Mouse (Mus musculus) forebrain, embryonic 15.5 days (tissue): Measurements from ENCODE around the gene Cd300a. TPM values are rescaled to one million over a fixed set of nuclear protein-coding genes. Genes with fewer than 3 reads are reported as not detected.

Source experiments
- ATAC-seq: fragments of 200-750 bp; cut with Nextera tagmentation; replicated peaks from 2 replicates; pipeline ENCODE4 v1.8.0; 2017; ENCODE audit warnings: mild to moderate bottlenecking, moderate TSS enrichment, moderate library complexity
- H3K27ac ChIP-seq: fragments of 300-500 bp; sonication (generic); replicated peaks from 2 replicates; pipeline ENCODE4 v1.5.1; 2015; ENCODE audit warnings: mild to moderate bottlenecking, inconsistent platforms
- H3K27me3 ChIP-seq: fragments of 300-500 bp; sonication (generic); 2 replicates; pipeline ENCODE4 v1.6.1; 2015; ENCODE audit warnings: inconsistent platforms
- H3K36me3 ChIP-seq: fragments of 300-500 bp; sonication (generic); 2 replicates; pipeline ENCODE4 v1.6.1; 2015; ENCODE audit warnings: mild to moderate bottlenecking, inconsistent platforms
- H3K4me1 ChIP-seq: fragments of 300-500 bp; sonication (generic); 2 replicates; pipeline ENCODE4 v1.6.1; 2015; ENCODE audit warnings: inconsistent platforms
- H3K4me2 ChIP-seq: fragments of 300-500 bp; sonication (generic); replicated peaks from 2 replicates; pipeline ENCODE4 v1.6.1; 2015; ENCODE audit warnings: mild to moderate bottlenecking, inconsistent platforms
- H3K4me3 ChIP-seq: fragments of 300-500 bp; sonication (generic); 2 replicates; pipeline ENCODE4 v1.5.1; 2015; ENCODE audit warnings: mild to moderate bottlenecking, inconsistent platforms
- H3K9ac ChIP-seq: fragments of 300-500 bp; sonication (generic); replicated peaks from 2 replicates; pipeline ENCODE4 v1.6.1; 2015; ENCODE audit warnings: mild to moderate bottlenecking, inconsistent platforms
- H3K9me3 ChIP-seq: fragments of 300-500 bp; sonication (generic); 2 replicates; pipeline ENCODE4 v1.6.1; 2016; ENCODE audit warnings: inconsistent platforms
- WGBS: fragments of 180-500 bp; shearing (Covaris S2); methylation state at CpG from one replicate; pipeline ENCODE4 v1.1.7; 2015; ENCODE audit warnings: mixed read lengths; 5-methylcytosine and 5-hydroxymethylcytosine counted together
- polyA plus RNA-seq: library from polyadenylated mRNA; unstranded; fragments of >200 nt; fragmentation: Nextera tagmentation; extraction: Ambion mirVana; gene quantifications from 2 replicates; pipeline ENCODE4 v1.2.1, GENCODE M21; 2015

Cd300a gene
- 0.46 and 0.88 TPM in 2 replicates for polyA plus RNA-seq

GRCm38 (mm10) chr11:114889991-114890518, at the start of gene Cd300a:
Cd300a (plus strand) TSS chr11:114890041.
- H3K27ac ChIP-seq = no peak within 1 kb of the TSS
- H3K36me3 ChIP-seq = no peaks in the 10 kb centered on the region
- ATAC-seq = no peak
- no peak within 1 kb of the TSS for H3K9ac ChIP-seq
- no peak within 1 kb of the TSS for H3K4me3 ChIP-seq
- no peak within 1 kb of the TSS for H3K4me2 ChIP-seq
- WGBS = 67% methylated on average over 18 of the region's 18 CpGs
- H3K9me3 ChIP-seq = no peaks in the 10 kb centered on the region
- no peaks in the 10 kb centered on the region for H3K27me3 ChIP-seq
- no peaks in the 10 kb centered on the region for H3K4me1 ChIP-seq

- no peak for ATAC-seq
- 12% methylated on average over 8 of the region's 8 CpGs for WGBS
- H3K27me3 ChIP-seq = no peaks in the 10 kb centered on the region
- no peak overlapping the region for H3K9ac ChIP-seq
- no peak overlapping the region for H3K4me3 ChIP-seq
- no peak overlapping the region for H3K4me2 ChIP-seq
- no peaks in the 10 kb centered on the region; the same call in 1 of the 2 replicates for H3K9me3 ChIP-seq
- H3K4me1 ChIP-seq = 0 out of 2 replicates have a peak, but pooled peaks cover 4% of the 10 kb centered on the region
- H3K36me3 ChIP-seq = no peaks in the 10 kb centered on the region
- no peak overlapping the region for H3K27ac ChIP-seq
These were observed 45.9 kb upstream of the Cd300a start for GRCm38 (mm10) chr11:114843818-114844463.

- WGBS = 72% methylated on average over 7 of the region's 7 CpGs
- Histone ChIP-seq H3K27me3 (peaks cover 6% of the 10 kb centered on the region), H3K27ac (no peak overlapping the region), H3K36me3 (no peaks in the 10 kb centered on the region), H3K4me2 (no peak overlapping the region), H3K9me3 (no peaks in the 10 kb centered on the region; the same call in 1 of the 2 replicates), H3K9ac (no peak overlapping the region), H3K4me3 (no peak overlapping the region), H3K4me1 (0 out of 2 replicates have a peak, but pooled peaks cover 4% of the 10 kb centered on the region)
- ATAC-seq = no peak
These were observed 45.2 kb upstream of the Cd300a start for GRCm38 (mm10) chr11:114844464-114845220.

GRCm38 (mm10) chr11:114846336-114846735, 43.5 kb upstream of the Cd300a start:
- H3K27me3 ChIP-seq = peaks cover 22% of the 10 kb centered on the region
- 81% methylated on average over 4 of the region's 4 CpGs for whole genome bisulfite sequencing

GRCm38 (mm10) chr11:114847008-114847407, 42.8 kb upstream of the Cd300a start:
- ATAC-seq = no peak
- Histone ChIP-seq H3K9me3 (no peaks in the 10 kb centered on the region), H3K4me2 (no peak overlapping the region), H3K9ac (no peak overlapping the region), H3K4me3 (no peak overlapping the region), H3K27ac (no peak overlapping the region), H3K36me3 (no peaks in the 10 kb centered on the region), H3K27me3 (peaks cover 28% of the 10 kb centered on the region), H3K4me1 (peaks cover 21% of the 10 kb centered on the region)
- 83% methylated on average over 5 of the region's 5 CpGs for WGBS

More at GRCm38 (mm10) chr11:114846336-114846735, 43.5 kb upstream of the Cd300a start:
- Histone ChIP-seq H3K9ac (no peak overlapping the region), H3K4me1 (peaks cover 15% of the 10 kb centered on the region), H3K4me3 (no peak overlapping the region), H3K27ac (no peak overlapping the region), H3K36me3 (no peaks in the 10 kb centered on the region), H3K9me3 (no peaks in the 10 kb centered on the region), H3K4me2 (no peak overlapping the region)
- ATAC-seq = no peak

- ATAC-seq = no peak
- Histone ChIP-seq H3K27ac (no peak overlapping the region), H3K9ac (no peak overlapping the region), H3K4me2 (no peak overlapping the region), H3K27me3 (peaks cover 47% of the 10 kb centered on the region), H3K9me3 (no peaks in the 10 kb centered on the region), H3K4me3 (no peak overlapping the region), H3K36me3 (no peaks in the 10 kb centered on the region), H3K4me1 (peaks cover 28% of the 10 kb centered on the region)
- 9% methylated on average over 2 of the region's 2 CpGs for WGBS
These were observed 40.3 kb upstream of the Cd300a start for GRCm38 (mm10) chr11:114849572-114849971.

- Histone ChIP-seq H3K4me1 (peaks cover 28% of the 10 kb centered on the region), H3K4me2 (peak overlapping the region; percentile 94; the same call in 1 of the 2 replicates), H3K27me3 (peaks cover 47% of the 10 kb centered on the region), H3K9ac (no peak overlapping the region), H3K9me3 (no peaks in the 10 kb centered on the region), H3K36me3 (no peaks in the 10 kb centered on the region), H3K27ac (no peak overlapping the region), H3K4me3 (no peak overlapping the region; the same call in 1 of the 2 replicates)
- no peak for ATAC-seq
- 26% methylated on average over 5 of the region's 5 CpGs for WGBS
These were observed 39.8 kb upstream of the Cd300a start for GRCm38 (mm10) chr11:114850066-114850451.

GRCm38 (mm10) chr11:114850452-114851268, 39.2 kb upstream of the Cd300a start, which contains the start of gene Gprc5c:
Gprc5c (plus strand) TSS chr11:114851152.
- Histone ChIP-seq H3K27me3 (peaks cover 47% of the 10 kb centered on the region), H3K27ac (no peak within 1 kb of the TSS), H3K36me3 (no peaks in the 10 kb centered on the region), H3K9ac (peak within 1 kb of the TSS; percentile 52), H3K4me3 (peak within 1 kb of the TSS; percentile 67), H3K4me1 (peaks cover 28% of the 10 kb centered on the region), H3K9me3 (no peaks in the 10 kb centered on the region), H3K4me2 (peak within 1 kb of the TSS; percentile 94)
- under 1% methylated on average over 39 of the region's 43 CpGs for WGBS
- no peak for ATAC-seq

GRCm38 (mm10) chr11:114851269-114851607, 38.6 kb upstream of the Cd300a start:
- Histone ChIP-seq H3K27me3 (peaks cover 47% of the 10 kb centered on the region), H3K4me1 (peaks cover 28% of the 10 kb centered on the region), H3K9ac (peak overlapping the region; percentile 52), H3K27ac (no peak overlapping the region), H3K36me3 (no peaks in the 10 kb centered on the region), H3K9me3 (no peaks in the 10 kb centered on the region), H3K4me2 (peak overlapping the region; percentile 94), H3K4me3 (peak overlapping the region; percentile 67)
- no peak for ATAC-seq
- WGBS = under 1% methylated on average over 27 of the region's 27 CpGs

- H3K27me3 ChIP-seq = peaks cover 47% of the 10 kb centered on the region
- H3K36me3 ChIP-seq = no peaks in the 10 kb centered on the region
- H3K4me3 ChIP-seq = peak overlapping the region; percentile 67
- H3K4me1 ChIP-seq = peaks cover 28% of the 10 kb centered on the region
- H3K9ac ChIP-seq = peak overlapping the region; percentile 52
- under 1% methylated on average over 64 of the region's 65 CpGs for WGBS
- ATAC-seq = peak; percentile 67; the same call in 1 of the 2 replicates
- no peaks in the 10 kb centered on the region for H3K9me3 ChIP-seq
- no peak overlapping the region for H3K27ac ChIP-seq
- H3K4me2 ChIP-seq = peak overlapping the region; percentile 94
These were observed 38.1 kb upstream of the Cd300a start for GRCm38 (mm10) chr11:114851608-114852310.
